ENCODE assay signal across 9 mouse cellular contexts in genomic region chr16:17848928-17849327, GRCm38 (mm10). TPM values are rescaled to one million over a fixed set of nuclear protein-coding genes. Genes with fewer than 3 reads are reported as not detected.
DNase-seq lines count a peak whose midpoint lies in the region; ATAC-seq and TF ChIP-seq lines count a peak whose summit lies in the region.
"Had no signal": no experiment of that assay in that cellular context is flagged by ENCODE, and none has a peak within 500 bp of the region (broad histone marks: within the 10 kb centered on the region; RNA-seq: fewer than 3 reads in every experiment).

No protein-coding gene starts in this region.

- TF ChIP-seq EP300 in liver, postnatal 0 days (IDR thresholded peaks at IDR 0.05; ENCODE audit: low read depth) = no peak

- no peaks in the 10 kb centered on the region for H3K27me3 ChIP-seq in liver, postnatal 0 days (ENCODE audit: insufficient read depth, low read length)
- H3K27me3 ChIP-seq in liver, embryonic 12.5 days (replicated peaks) = no peaks in the 10 kb centered on the region
- H3K27me3 ChIP-seq in forebrain, postnatal 0 days (ENCODE audit: insufficient read depth, low read length) = no peaks in the 10 kb centered on the region

- peak; percentile 57 for DNase-seq in adrenal gland, postnatal 14 days
- DNase-seq in adrenal gland, postnatal 4 days (ENCODE audit: low spot score in 2 of 2) = no peak
- no peak for DNase-seq in liver, postnatal 0 days
- DNase-seq in c-Kit-positive CD71-positive TER-119-negative erythroid progenitor cells, embryonic 14.5 days (ENCODE audit: low read depth) = peak; percentile 40
- DNase-seq in forebrain, postnatal 0 days = peak; percentile 86
- DNase-seq in lung, postnatal 10 days = peak; percentile 66
- peak; percentile 42 for DNase-seq in testis, postnatal 10 days (ENCODE audit: low spot score)

- whole genome bisulfite sequencing in liver, postnatal 0 days (ENCODE audit: insufficient replicate concordance) = 17% methylated on average over 1 of the region's 1 CpGs
- 15% methylated on average over 1 of the region's 1 CpGs for WGBS in liver, embryonic 12.5 days (ENCODE audit: insufficient replicate concordance)
- 26% methylated on average over 1 of the region's 1 CpGs for WGBS in forebrain, postnatal 0 days

- no peak for ATAC-seq in liver, postnatal 0 days
- ATAC-seq in liver, embryonic 12.5 days = no peak
- ATAC-seq in forebrain, postnatal 0 days = peak; percentile 83

- TF ChIP-seq CTCF in liver, postnatal 0 days (IDR thresholded peaks at IDR 0.05; ENCODE audit: low read depth) = peak; percentile 80
- peak; percentile 88 for TF ChIP-seq CTCF in forebrain, postnatal 0 days (IDR thresholded peaks at IDR 0.05; ENCODE audit: low read depth)

- no peak overlapping the region for H3K9ac ChIP-seq in liver, postnatal 0 days (replicated peaks)
- no peak overlapping the region for H3K9ac ChIP-seq in liver, embryonic 12.5 days
- no peak overlapping the region for H3K9ac ChIP-seq in forebrain, postnatal 0 days

- H3K4me2 ChIP-seq in liver, postnatal 0 days (ENCODE audit: low read depth, low read length) = no peak overlapping the region
- no peak overlapping the region for H3K4me2 ChIP-seq in liver, embryonic 12.5 days
- H3K4me2 ChIP-seq in forebrain, postnatal 0 days (ENCODE audit: low read depth) = no peak overlapping the region

- H3K9me3 ChIP-seq in liver, postnatal 0 days (ENCODE audit: low read length) = no peaks in the 10 kb centered on the region
- no peaks in the 10 kb centered on the region for H3K9me3 ChIP-seq in liver, embryonic 12.5 days (replicated peaks)
- no peaks in the 10 kb centered on the region for H3K9me3 ChIP-seq in forebrain, postnatal 0 days (ENCODE audit: low read length)

- H3K4me1 ChIP-seq in liver, postnatal 0 days (ENCODE audit: insufficient read depth) = no peaks in the 10 kb centered on the region
- no peaks in the 10 kb centered on the region for H3K4me1 ChIP-seq in liver, embryonic 12.5 days
- H3K4me1 ChIP-seq in forebrain, postnatal 0 days (ENCODE audit: insufficient read depth) = no peaks in the 10 kb centered on the region

- H3K4me3 ChIP-seq in liver, postnatal 0 days (ENCODE audit: low read depth, low read length) = no peak overlapping the region
- H3K4me3 ChIP-seq in liver, embryonic 12.5 days = no peak overlapping the region
- H3K4me3 ChIP-seq in forebrain, postnatal 0 days (ENCODE audit: low read depth, low read length) = no peak overlapping the region

- peaks cover 83% of the 10 kb centered on the region for H3K36me3 ChIP-seq in liver, postnatal 0 days (replicated peaks; ENCODE audit: insufficient read depth, low read length)
- H3K36me3 ChIP-seq in liver, embryonic 12.5 days = peaks cover 93% of the 10 kb centered on the region
- H3K36me3 ChIP-seq in forebrain, postnatal 0 days (ENCODE audit: insufficient read depth) = peaks cover 74% of the 10 kb centered on the region

- H3K27ac ChIP-seq in liver, postnatal 0 days (ENCODE audit: low read depth) = no peak overlapping the region
- no peak overlapping the region for H3K27ac ChIP-seq in liver, embryonic 12.5 days
- H3K27ac ChIP-seq in forebrain, postnatal 0 days (ENCODE audit: low read depth, low read length) = no peak overlapping the region

RNA-seq across cellular contexts. Expression of gene Car15, which starts 10.8 kb away (rescaled TPM):
- 1.3 and 2.2 TPM in 2 replicates for total RNA-seq in adrenal gland, postnatal 14 days (2021)
- 1 to 10 TPM; 2.9 to 8.8 TPM for total RNA-seq in adrenal gland, postnatal 4 days (2021)
- 0.26 and 0.52 TPM in 2 replicates for polyA plus RNA-seq in liver, postnatal 0 days (2015; fragmentation: Nextera tagmentation; extraction: Ambion mirVana)
- polyA plus RNA-seq in liver, embryonic 12.5 days (2016; fragmentation: Nextera tagmentation; extraction: Ambion mirVana) = 0.58 and 0.61 TPM in 2 replicates
- total RNA-seq in forebrain, postnatal 0 days (2014; rRNA removed) = 4.2 and 7.5 TPM in 2 replicates
- polyA plus RNA-seq in forebrain, postnatal 0 days (2015; fragmentation: Nextera tagmentation; extraction: Ambion mirVana) = 1.8 and 1.9 TPM in 2 replicates

RNA-seq across cellular contexts. Expression of gene B830017H08Rik, which starts 16.0 kb away (rescaled TPM):
- total RNA-seq in adrenal gland, postnatal 14 days (2021) = not detected in 2 replicates
- total RNA-seq in adrenal gland, postnatal 4 days (2021) = under 1 TPM in 1 of 2 experiments, not detected in 1; 0.62 TPM
- polyA plus RNA-seq in liver, postnatal 0 days (2015; fragmentation: Nextera tagmentation; extraction: Ambion mirVana) = not detected in 2 replicates
- polyA plus RNA-seq in liver, embryonic 12.5 days (2016; fragmentation: Nextera tagmentation; extraction: Ambion mirVana) = not detected in 2 replicates
- total RNA-seq in forebrain, postnatal 0 days (2014; rRNA removed) = 4.5 and 5.9 TPM in 2 replicates
- 6.8 TPM in 2 replicates for polyA plus RNA-seq in forebrain, postnatal 0 days (2015; fragmentation: Nextera tagmentation; extraction: Ambion mirVana)
- polyA plus RNA-seq: heart, embryonic 16.5 days had no signal

RNA-seq across cellular contexts. Expression of gene Gm20518, which starts 42.5 kb away (rescaled TPM):
- total RNA-seq in adrenal gland, postnatal 14 days (2021) = 0.15 and 0.30 TPM in 2 replicates
- under 1 TPM; 0.20 to 0.45 TPM for total RNA-seq in adrenal gland, postnatal 4 days (2021)
- not detected in 2 replicates for polyA plus RNA-seq in liver, postnatal 0 days (2015; fragmentation: Nextera tagmentation; extraction: Ambion mirVana)
- polyA plus RNA-seq in liver, embryonic 12.5 days (2016; fragmentation: Nextera tagmentation; extraction: Ambion mirVana) = not detected in 2 replicates
- total RNA-seq in forebrain, postnatal 0 days (2014; rRNA removed) = 0.76 and 2.1 TPM in 2 replicates
- polyA plus RNA-seq in forebrain, postnatal 0 days (2015; fragmentation: Nextera tagmentation; extraction: Ambion mirVana) = 0.05 and 0.07 TPM in 2 replicates

RNA-seq across cellular contexts. Expression of gene Tssk1, which starts 45.1 kb away (rescaled TPM):
- total RNA-seq in adrenal gland, postnatal 14 days (2021) = 0.19 TPM in 1 of 2 replicates, not detected in the other
- under 1 TPM in 1 of 2 experiments, not detected in 1; 0.14 TPM for total RNA-seq in adrenal gland, postnatal 4 days (2021)
- 0.04 and 0.08 TPM in 2 replicates for polyA plus RNA-seq in liver, postnatal 0 days (2015; fragmentation: Nextera tagmentation; extraction: Ambion mirVana)
- polyA plus RNA-seq in liver, embryonic 12.5 days (2016; fragmentation: Nextera tagmentation; extraction: Ambion mirVana) = 0.04 TPM in 1 of 2 replicates, not detected in the other
- 0.08 TPM in 1 of 2 replicates, not detected in the other for total RNA-seq in forebrain, postnatal 0 days (2014; rRNA removed)
- polyA plus RNA-seq in forebrain, postnatal 0 days (2015; fragmentation: Nextera tagmentation; extraction: Ambion mirVana) = 0.05 TPM in 1 of 2 replicates, not detected in the other

RNA-seq across cellular contexts. Expression of gene Dgcr2, which starts 49.4 kb away (rescaled TPM):
- total RNA-seq in adrenal gland, postnatal 14 days (2021) = 57.6 and 63.6 TPM in 2 replicates
- 10 to 100 TPM; 81.6 to 84.4 TPM for total RNA-seq in adrenal gland, postnatal 4 days (2021)
- 17.9 and 18.0 TPM in 2 replicates for polyA plus RNA-seq in liver, postnatal 0 days (2015; fragmentation: Nextera tagmentation; extraction: Ambion mirVana)
- 29.7 and 29.9 TPM in 2 replicates for polyA plus RNA-seq in liver, embryonic 12.5 days (2016; fragmentation: Nextera tagmentation; extraction: Ambion mirVana)
- total RNA-seq in forebrain, postnatal 0 days (2014; rRNA removed) = 97.7 and 139 TPM in 2 replicates
- 73.7 and 90.7 TPM in 2 replicates for polyA plus RNA-seq in forebrain, postnatal 0 days (2015; fragmentation: Nextera tagmentation; extraction: Ambion mirVana)

Comparison
In these comparisons a context has a peak if more than half of its experiments do, and no peak if none do; other contexts are left out.
1. DNase-seq: peak in adrenal gland, postnatal 14 days (single experiment), c-Kit-positive CD71-positive TER-119-negative erythroid progenitor cells, embryonic 14.5 days (single experiment), forebrain, postnatal 0 days (single experiment), lung, postnatal 10 days (single experiment) and testis, postnatal 10 days (single experiment); none in adrenal gland, postnatal 4 days (0 of 2) and liver, postnatal 0 days (single experiment).